Mouse (Mus musculus) lung, adult 18-20 months (tissue): ENCODE results near the gene Tnip3.

Experiments used
- DNase-seq, 2 experiments: peaks; one replicate each; pipeline ENCODE4 v3.0.0; 2022; ENCODE audit warnings: mixed read lengths in 2 of 2

The Tnip3 gene

DNA sequence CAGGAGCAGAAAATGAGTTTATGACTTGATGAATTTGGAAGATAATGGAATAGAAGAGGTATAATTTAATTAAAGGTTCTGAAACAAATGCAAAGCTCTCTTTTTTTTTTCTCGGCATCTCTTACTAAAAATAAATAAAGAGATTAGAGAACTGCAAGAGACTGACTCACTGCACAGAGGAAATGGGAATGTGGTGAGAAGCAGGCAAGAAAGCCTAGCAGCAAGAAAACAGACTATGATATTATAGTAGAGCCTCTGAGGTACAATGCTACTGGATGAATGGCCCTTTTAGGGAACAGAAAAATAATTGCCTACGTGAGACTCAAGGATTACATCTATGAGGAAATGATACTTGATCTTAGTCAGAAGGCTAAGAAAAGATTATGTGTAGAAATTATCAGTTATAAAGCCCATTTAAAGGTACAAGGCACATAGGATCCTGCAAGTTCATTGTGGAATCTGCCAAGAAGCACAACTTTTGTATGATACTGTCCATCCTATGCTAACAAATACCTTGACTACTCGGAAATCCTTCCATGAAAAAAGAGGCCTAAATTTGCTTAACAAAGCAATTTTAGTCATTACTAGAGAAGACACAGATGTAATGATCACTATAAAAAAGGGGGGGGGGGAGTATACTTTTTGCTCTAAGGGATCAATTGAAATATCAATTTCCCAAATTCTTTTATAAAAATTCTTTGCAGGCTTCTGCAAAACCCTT lies 60.4 kb downstream of the Tnip3 start:
- no peak for DNase-seq

DNA sequence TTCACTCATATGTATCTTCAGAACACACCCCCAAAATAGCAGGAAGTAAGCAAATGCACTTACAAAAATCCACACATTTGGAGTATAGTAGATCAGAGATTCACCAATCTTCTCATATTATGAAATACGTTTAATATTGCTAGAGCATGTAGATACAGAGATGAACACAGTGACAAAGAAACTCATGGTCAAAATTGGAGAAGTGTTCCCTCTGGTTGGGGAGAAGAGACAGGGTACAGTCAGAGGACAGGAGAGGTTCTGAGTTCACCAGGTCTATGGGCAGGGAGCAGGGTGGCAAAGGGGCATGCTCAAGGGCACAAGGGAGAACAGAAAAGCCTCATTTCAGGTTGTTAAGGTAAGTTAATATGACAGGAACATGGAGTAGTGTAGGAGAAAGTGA lies 63.7 kb downstream of the Tnip3 start:
- DNase-seq = no peak

DNA sequence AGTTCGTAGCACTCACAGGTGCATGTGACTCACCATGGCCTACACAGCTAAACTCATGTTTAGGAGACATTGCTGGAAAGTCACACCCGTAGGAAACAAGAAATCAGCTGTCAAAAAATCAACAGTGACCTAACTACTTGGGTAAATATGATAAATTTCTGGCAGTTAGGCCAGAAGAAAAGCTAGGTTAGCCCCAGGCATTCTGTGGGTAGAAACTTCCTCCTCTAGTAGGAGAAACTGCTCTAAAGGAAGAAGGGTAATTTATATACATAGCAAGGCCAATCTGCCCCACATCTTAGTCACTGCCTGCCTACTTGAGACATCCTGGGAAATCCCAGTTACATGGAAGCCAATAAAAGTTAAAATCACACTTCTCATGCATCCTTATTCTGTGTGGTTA lies 64.9 kb downstream of the Tnip3 start:
- no peak for DNase-seq

DNA sequence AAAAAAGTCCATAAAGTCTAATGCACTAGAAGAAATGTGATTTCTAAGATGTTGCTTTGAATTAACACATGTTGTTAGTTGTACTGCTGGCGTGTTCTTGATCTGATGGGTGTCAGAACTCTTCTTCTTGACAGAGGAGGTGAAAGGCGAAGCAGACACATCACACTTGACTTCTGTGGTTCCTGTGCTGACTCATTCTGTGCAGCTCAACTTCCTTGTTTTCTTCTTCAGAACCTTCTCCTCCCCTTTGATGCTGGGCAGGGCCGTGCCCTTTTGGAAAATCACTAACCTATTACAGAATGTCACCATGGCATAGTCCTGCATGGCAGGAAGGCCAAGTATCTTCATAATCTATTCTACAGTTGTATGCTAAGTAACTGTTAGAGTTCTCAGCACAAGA lies 69.1 kb downstream of the Tnip3 start:
- peak; percentile 59 to 61 for DNase-seq

DNA sequence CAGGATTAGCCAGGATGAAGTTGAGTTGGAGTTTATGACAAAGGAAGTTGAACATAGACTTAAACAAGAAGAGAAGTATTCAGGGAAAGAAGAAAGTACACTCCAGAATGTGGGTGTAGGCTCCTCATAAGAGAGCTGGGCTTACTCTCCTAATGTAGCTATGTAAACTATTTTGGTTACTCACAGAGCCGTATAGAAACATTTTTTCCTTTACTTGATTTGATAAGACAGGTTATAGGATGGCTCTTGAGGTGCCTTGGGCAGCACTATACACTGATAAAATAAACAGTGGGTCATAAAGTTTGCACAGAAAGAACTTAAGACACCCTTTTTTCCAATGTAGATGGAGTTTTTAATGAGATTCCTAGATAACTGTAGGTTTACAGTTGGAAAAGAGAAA lies 70.3 kb downstream of the Tnip3 start:
- DNase-seq = no peak

DNA sequence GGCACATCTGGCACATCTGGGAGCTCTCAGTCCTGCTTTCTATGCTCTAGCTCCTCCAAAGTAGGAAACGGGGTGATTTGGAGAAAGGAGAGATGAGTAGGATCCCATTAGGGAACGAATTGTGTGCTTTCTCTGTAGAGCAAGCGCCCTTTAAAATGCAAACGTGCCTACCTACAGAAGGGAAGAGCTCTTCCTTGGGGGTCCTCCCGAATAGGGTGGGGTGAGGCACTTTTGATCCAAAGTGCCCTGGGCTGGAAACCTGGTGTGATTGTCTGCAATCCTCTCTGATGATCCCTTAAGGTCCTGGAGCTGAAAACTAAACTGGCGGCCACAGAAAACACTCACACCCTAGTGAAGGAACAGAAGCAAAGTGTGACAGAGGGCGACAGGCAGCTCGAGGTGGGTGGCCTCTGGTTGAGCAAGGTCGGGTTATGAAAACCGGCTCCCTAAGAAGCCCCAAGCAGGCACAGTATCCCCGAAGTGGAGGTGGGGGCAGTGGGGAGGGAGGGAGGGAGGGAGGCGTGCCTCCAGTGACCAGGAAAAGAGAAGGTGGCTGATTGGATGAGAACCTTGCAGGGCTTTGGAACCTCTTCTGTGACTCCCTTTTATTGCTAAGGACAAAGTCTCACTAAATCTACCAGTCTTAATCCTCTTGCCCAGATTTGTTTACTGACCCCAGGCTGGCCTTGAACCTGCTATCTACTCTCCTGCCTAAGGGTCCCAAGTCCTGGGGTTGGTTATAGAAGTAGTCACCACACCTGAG lies 72.1 kb downstream of the Tnip3 start:
- peak in 1 of 2 experiments; percentile 28 for DNase-seq

DNA sequence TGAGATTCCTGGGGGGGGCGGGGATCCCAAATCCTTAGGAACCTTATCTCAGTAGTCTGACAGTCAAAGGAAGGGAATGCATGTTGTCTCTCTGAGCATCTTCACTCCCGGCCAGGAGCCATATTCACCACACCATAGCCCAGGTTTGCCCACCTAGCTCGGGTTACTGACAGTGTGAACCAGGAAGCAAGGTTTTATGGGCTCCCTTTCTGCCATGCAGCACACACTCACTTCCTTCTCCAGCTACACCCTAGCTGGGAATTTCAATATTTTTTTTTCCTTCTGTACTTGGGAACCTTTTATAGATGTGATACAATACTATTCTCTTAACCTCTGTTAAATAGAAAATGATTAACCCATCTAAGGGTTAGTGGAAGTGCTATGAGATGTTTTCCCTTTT lies 73.4 kb downstream of the Tnip3 start:
- DNase-seq = no peak

GRCm38 (mm10) chr6:65599865-65600739 lies 75.0 kb downstream of the Tnip3 start:
- DNase-seq = no peak

GRCm38 (mm10) chr6:65600887-65601286 lies 75.8 kb downstream of the Tnip3 start:
- no peak for DNase-seq

- DNase-seq = peak; percentile 58 to 65
These were observed 80.7 kb downstream of the Tnip3 start for GRCm38 (mm10) chr6:65605778-65606177.

GRCm38 (mm10) chr6:65606946-65607345 lies 81.8 kb downstream of the Tnip3 start:
- DNase-seq = peak in 1 of 2 experiments; percentile 42

- DNase-seq = peak in 1 of 2 experiments; percentile 16
These were observed 86.7 kb downstream of the Tnip3 start for GRCm38 (mm10) chr6:65611834-65612233.

DNA sequence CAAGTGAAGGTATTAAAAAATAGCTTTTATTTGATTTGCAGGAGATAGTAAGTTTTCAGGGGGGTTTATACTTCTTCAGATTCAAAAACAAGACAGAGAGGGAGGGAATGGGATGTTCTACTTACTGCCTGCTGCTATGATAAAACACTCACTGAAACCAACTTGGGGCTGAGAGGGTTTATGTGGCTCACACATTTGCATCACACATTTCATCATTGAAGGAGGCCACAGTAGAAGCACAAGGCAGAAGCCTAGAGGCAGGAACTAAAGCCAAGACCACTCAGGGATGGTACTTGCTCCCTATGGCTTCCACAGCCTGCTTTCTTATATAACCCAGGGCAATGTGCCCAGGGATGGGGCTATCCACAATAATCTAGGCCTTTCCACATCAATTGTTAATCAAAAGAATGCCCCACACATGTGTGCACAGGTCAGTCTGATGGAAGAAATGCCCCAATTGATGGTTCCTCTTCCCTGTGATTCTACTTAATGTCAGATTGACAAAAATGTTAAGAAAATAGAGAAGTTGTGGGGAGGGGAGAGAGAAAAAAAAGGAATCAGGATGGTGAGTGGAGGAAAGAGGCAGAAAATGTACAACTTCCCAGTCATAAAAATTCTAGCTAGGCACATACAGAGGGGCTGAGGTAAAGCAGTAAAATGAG lies 88.9 kb downstream of the Tnip3 start:
- DNase-seq = no peak

DNA sequence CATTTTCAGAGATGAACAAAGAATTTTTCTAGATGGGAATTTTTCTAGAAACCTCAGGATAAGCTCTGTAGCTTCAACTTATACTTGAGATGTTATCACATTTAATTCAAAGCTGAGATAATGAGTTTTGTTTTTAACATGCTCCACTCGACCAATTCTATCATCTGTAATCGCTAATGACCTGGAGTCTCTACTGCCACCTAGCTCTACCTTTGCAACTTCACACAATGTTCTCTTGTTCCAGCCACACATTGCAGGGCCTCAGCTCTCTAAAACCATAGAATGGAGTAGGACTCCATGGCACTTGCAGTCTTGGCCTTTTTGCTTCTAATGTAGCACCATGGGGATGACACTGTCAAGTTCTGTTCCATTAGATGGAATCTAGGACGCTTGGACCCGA lies 90.5 kb downstream of the Tnip3 start:
- DNase-seq = no peak

DNA sequence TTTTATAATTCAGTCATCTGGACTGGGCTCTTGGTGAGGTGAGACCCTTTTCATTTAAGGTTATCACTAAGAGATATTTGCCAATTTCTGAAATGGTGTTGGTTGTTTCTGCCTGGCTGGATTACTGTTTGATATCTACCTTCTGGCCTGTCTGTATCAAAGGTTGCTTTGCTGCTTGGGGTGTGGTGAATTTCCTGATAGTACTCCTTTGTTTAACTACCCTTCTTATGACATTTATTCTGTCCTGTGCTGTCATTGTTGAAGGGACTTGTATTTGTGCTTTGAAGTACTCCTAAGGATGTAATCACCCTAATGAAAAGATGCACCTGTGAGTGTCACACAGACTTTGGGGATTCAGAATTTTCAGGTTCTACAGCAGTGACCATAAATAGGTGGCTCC lies 96.1 kb downstream of the Tnip3 start:
- no peak for DNase-seq

GRCm38 (mm10) chr6:65623016-65623715 lies 98.1 kb downstream of the Tnip3 start:
- peak; percentile 29 to 45 for DNase-seq

GRCm38 (mm10) chr6:65630578-65630977 lies 105.5 kb downstream of the Tnip3 start:
- no peak for DNase-seq

DNA sequence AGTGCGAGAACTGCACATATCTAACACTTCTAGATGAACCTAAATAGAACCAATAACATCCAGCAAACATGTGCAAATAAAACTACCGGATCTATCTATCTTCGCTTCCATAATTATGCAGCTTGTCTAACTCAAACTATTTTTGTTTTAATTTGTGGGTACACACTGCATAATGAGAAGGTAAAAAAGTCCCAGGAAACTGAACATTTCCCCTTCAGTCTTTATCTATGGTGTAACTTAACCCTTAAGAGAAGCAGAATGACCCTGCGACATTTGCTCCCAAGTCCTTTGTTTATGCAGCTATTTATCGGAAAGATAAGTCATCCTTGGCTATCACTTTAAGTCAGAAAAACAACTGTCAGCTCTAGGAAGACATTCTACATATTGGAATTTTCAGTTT lies 107.1 kb downstream of the Tnip3 start:
- DNase-seq = no peak

DNA sequence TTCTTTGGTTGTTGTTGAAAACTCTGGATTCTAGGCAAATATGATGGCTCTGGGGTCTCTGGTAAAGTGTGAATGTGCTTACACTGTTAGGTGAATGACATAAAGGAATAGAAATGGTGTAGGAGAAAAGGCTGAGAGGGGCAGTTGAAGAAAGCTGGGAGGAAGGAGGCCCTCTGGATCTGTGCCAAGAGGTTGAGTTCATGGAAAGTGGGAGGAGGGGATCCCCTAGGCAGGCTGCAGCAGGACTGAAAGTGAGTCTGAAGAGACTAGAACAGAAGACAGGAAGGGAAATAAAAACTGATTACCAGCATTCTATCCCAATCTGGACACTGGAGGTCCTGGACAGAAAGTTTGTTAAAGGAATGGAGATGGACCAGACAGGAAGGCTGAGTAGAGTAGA lies 117.3 kb downstream of the Tnip3 start:
- DNase-seq = no peak

GRCm38 (mm10) chr6:65644110-65644509 lies 119.0 kb downstream of the Tnip3 start:
- DNase-seq = no peak

DNA sequence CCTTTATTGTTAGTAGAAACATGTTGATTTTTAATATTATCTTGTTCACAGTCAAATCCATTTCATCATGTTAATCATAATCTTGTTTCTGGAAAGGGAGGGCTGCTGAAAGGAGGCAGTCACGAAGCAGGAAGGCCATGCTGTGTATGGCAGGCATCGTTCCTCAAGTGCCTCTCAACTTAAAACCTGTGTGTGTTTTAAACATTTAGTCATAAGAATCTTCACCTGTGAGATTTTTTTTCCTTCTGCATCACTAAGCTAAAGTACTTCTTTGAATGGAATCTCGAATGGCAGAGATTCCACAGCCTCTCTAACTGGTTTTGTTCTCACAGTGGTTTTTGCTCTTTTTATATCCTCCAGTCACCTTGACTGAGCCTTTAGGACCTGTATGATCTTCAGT lies 121.3 kb downstream of the Tnip3 start:
- no peak for DNase-seq

DNA sequence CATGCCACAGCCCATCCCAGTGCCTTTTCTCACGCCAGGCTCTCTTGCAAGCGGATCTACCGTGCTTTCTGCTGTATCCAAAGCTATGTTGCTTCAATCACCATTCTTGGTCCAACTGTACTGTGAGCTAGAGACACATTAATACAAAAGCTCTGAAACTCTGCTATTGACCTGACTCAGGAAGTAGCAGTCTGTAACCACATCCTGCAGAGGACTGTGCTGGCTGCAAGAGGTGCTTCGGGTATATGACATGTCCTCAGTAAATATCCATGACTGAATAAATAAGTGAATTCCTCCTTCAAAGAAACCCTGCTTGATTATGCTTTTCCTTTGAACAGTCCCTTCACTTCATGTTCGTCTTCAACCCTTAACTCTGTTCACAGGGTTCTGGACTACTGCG lies 122.6 kb downstream of the Tnip3 start:
- no peak for DNase-seq
